Mouse (Mus musculus): ENCODE measurements around the gene Ndufaf3. TPM values are rescaled to one million over a fixed set of nuclear protein-coding genes. Genes with fewer than 3 reads are reported as not detected.
"Not testable (repeated sequence)": the region's sequence is repeated elsewhere in the genome, so short reads cannot be mapped to it uniquely, and the experiment has no call there.

The Ndufaf3 gene
- total RNA-seq (2021): 10 to 100 TPM; 29.2 to 29.6 TPM
- long read RNA-seq, experiment 1, transcript Ndufaf3-201 (5 exons, 1,487 nt): major isoform, 26 of 36 reads
- long read RNA-seq, experiment 1, partial matches to known transcripts: 2 of 36 reads
- long read RNA-seq, experiment 1, other reads (novel, unspliced or antisense): 7 of 36 reads
- long read RNA-seq, experiment 2, transcript Ndufaf3-201 (5 exons, 1,487 nt): major isoform, 41 of 49 reads
- long read RNA-seq, experiment 2, partial matches to known transcripts: 1 of 49 reads
- long read RNA-seq, experiment 2, other reads (novel, unspliced or antisense): 6 of 49 reads

GRCm38 (mm10) chr9:108566815-108567776 lies at the start of gene Ndufaf3:
TSS of gene Ndufaf3 (minus strand) at chr9:108567434.
- intact Hi-C loops (cut with DNase I): loop anchor here (5.0 kb wide), 1 partner anchor 50 kb away; the partner anchor contains the start of gene Qrich1
- DNase-seq: peak; percentile 95 to 97

- DNase-seq: no peak
- intact Hi-C loops (cut with DNase I): no loop called here
These were observed 44.3 kb upstream of the Ndufaf3 start for GRCm38 (mm10) chr9:108611488-108611887.

GRCm38 (mm10) chr9:108608889-108609288 lies 41.7 kb upstream of the Ndufaf3 start:
- intact Hi-C loops (cut with DNase I): no loop called here
- DNase-seq: no peak

- DNase-seq; intact Hi-C loops (cut with DNase I): not testable (repeated sequence)
These were observed 40.7 kb upstream of the Ndufaf3 start for GRCm38 (mm10) chr9:108607929-108608328.

- no peak for DNase-seq
- intact Hi-C loops (cut with DNase I): no loop called here
These were observed 34.8 kb upstream of the Ndufaf3 start for GRCm38 (mm10) chr9:108601986-108602385.

GRCm38 (mm10) chr9:108600011-108600410 lies 32.8 kb upstream of the Ndufaf3 start:
- intact Hi-C loops (cut with DNase I): no loop called here
- DNase-seq: no peak

GRCm38 (mm10) chr9:108599021-108599566 lies 31.9 kb upstream of the Ndufaf3 start:
- intact Hi-C loops (cut with DNase I): loop anchor here (5.0 kb wide), 1 partner anchor 33 kb away; no protein-coding TSS in a partner anchor
- no peak for DNase-seq

GRCm38 (mm10) chr9:108596998-108597764 lies 29.9 kb upstream of the Ndufaf3 start, which contains the start of gene P4htm:
TSS of gene P4htm (minus strand) at chr9:108597667.
- DNase-seq: peak; percentile 47 to 57
- intact Hi-C loops (cut with DNase I): loop anchor here (5.0 kb wide), 1 partner anchor 35 kb away; no protein-coding TSS in a partner anchor

GRCm38 (mm10) chr9:108594354-108594753 lies 27.1 kb upstream of the Ndufaf3 start:
- intact Hi-C loops (cut with DNase I): no loop called here
- no peak for DNase-seq

GRCm38 (mm10) chr9:108591462-108591861 lies 24.2 kb upstream of the Ndufaf3 start:
- no peak for DNase-seq
- intact Hi-C loops (cut with DNase I): no loop called here

GRCm38 (mm10) chr9:108589229-108589628 lies 22.0 kb upstream of the Ndufaf3 start:
- intact Hi-C loops (cut with DNase I): loop anchor here (5.0 kb wide), 1 partner anchor 48 kb away; no protein-coding TSS in a partner anchor
- no peak for DNase-seq

- intact Hi-C loops (cut with DNase I): loop anchor here (5.0 kb wide), 1 partner anchor 50 kb away; no protein-coding TSS in a partner anchor
- peak in 1 of 2 experiments; percentile 42 for DNase-seq
These were observed 20.4 kb upstream of the Ndufaf3 start for GRCm38 (mm10) chr9:108587571-108588180.

- no peak for DNase-seq
- intact Hi-C loops (cut with DNase I): no loop called here
These were observed 12.1 kb upstream of the Ndufaf3 start for GRCm38 (mm10) chr9:108579344-108579690.

- intact Hi-C loops (cut with DNase I): no loop called here
- DNase-seq: peak; percentile 84 to 86
These were observed 11.5 kb upstream of the Ndufaf3 start, which contains the start of gene Wdr6 for GRCm38 (mm10) chr9:108578545-108579343. TSS of gene Wdr6 (minus strand) at chr9:108578739.

GRCm38 (mm10) chr9:108577934-108578544 lies 10.8 kb upstream of the Ndufaf3 start:
- peak in 1 of 2 experiments; percentile 38 for DNase-seq
- intact Hi-C loops (cut with DNase I): no loop called here

GRCm38 (mm10) chr9:108577025-108577424 lies 9.8 kb upstream of the Ndufaf3 start:
- intact Hi-C loops (cut with DNase I): no loop called here
- DNase-seq: no peak

GRCm38 (mm10) chr9:108575321-108576297 lies 8.4 kb upstream of the Ndufaf3 start:
- intact Hi-C loops (cut with DNase I): no loop called here

More at GRCm38 (mm10) chr9:108575321-108576297, 8.4 kb upstream of the Ndufaf3 start:
- DNase-seq: no peak
